Mouse (Mus musculus) G1E (cell line): ENCODE measurements around the gene Ddx21. TPM values are rescaled to one million over a fixed set of nuclear protein-coding genes. Genes with fewer than 3 reads are reported as not detected.
"Not testable (repeated sequence)": the region's sequence is repeated elsewhere in the genome, so short reads cannot be mapped to it uniquely, and the experiment has no call there.

ENCODE experiments used
- ATAC-seq: 2 replicates; pipeline ENCODE4 v1.8.0; 2016; ENCODE audit warnings: mild to moderate bottlenecking; ENCODE audit not compliant: insufficient number of reproducible peaks, poor library complexity, low FRiP score, severe bottlenecking; ENCODE audit errors: extremely low read depth
- DNase-seq: peaks from one replicate; pipeline ENCODE4 v3.0.0; 2012; ENCODE audit warnings: low spot score
- H3K27me3 ChIP-seq: 2 replicates; pipeline ENCODE4 v1.6.1; 2012; ENCODE audit warnings: mild to moderate bottlenecking, low read length, inconsistent platforms; ENCODE audit not compliant: insufficient read depth
- H3K36me3 ChIP-seq: replicated peaks from 2 replicates; pipeline ENCODE3; 2012; ENCODE audit warnings: mild to moderate bottlenecking, inconsistent platforms
- H3K4me1 ChIP-seq: 2 replicates; pipeline ENCODE4 v1.6.1; 2012; ENCODE audit warnings: low read depth, low read length, inconsistent platforms, mixed read lengths; ENCODE audit not compliant: insufficient read depth
- H3K4me3 ChIP-seq: 2 replicates; pipeline ENCODE4 v1.5.1; 2012; ENCODE audit warnings: low read depth, mild to moderate bottlenecking, inconsistent platforms, low read length, moderate library complexity, mixed read lengths
- H3K9me3 ChIP-seq: replicated peaks from 2 replicates; pipeline ENCODE4 v1.6.1; 2012; ENCODE audit warnings: inconsistent platforms
- CTCF ChIP-seq: IDR thresholded peaks from 2 replicates; pipeline ENCODE4 v1.5.1; 2012; ENCODE audit warnings: low read depth, low read length, inconsistent platforms, mixed read lengths
- GATA1 ChIP-seq: IDR thresholded peaks from 2 replicates; pipeline ENCODE4 v1.6.1; 2012; ENCODE audit warnings: borderline replicate concordance, low read length, inconsistent platforms, mixed read lengths
- GATA2 ChIP-seq: IDR thresholded peaks from 2 replicates; pipeline ENCODE4 v1.6.1; 2012; ENCODE audit warnings: low read depth, low read length, inconsistent platforms, borderline replicate concordance
- POLR2AphosphoS5 ChIP-seq: IDR thresholded peaks from 2 replicates; pipeline ENCODE4 v1.6.1; 2012; ENCODE audit warnings: low read depth, low read length, inconsistent platforms; ENCODE audit not compliant: insufficient replicate concordance
- TAL1 ChIP-seq: conservative IDR thresholded peaks from 2 replicates; pipeline ENCODE4 v1.6.1; 2012; ENCODE audit warnings: low read depth, low read length, inconsistent platforms, mixed read lengths
- polyA plus RNA-seq: library from polyadenylated mRNA; stranded (reverse); fragments of >175 nt; gene quantifications from 2 replicates; pipeline ENCODE4 v1.2.3, GENCODE M21; 2012
- total RNA-seq, 2 experiments: library from RNA; stranded (forward) in 1 of 2; stranded (reverse) in 1 of 2; fragments of 200-1000 nt in 1 of 2; fragments of >200 nt in 1 of 2; fragmentation: Nextera tagmentation in 1 of 2; gene quantifications; 2 replicates each; pipeline ENCODE4 v1.2.3; 2014 to 2017

Ddx21 gene
- total and polyA plus RNA-seq, 3 experiments: 68.0 to 81.1 (median 77.7) TPM

- DNase-seq (no peak), ATAC-seq (no peak)
- no peaks in the 10 kb centered on the region for H3K27me3 ChIP-seq
Measured at GRCm38 (mm10) chr10:62601833-62602176, 276 bp downstream of the Ddx21 start.

GRCm38 (mm10) chr10:62601053-62601791 lies 859 bp downstream of the Ddx21 start:
- no peaks in the 10 kb centered on the region for H3K9me3 ChIP-seq
- TF ChIP-seq GATA2 (no peak), POLR2AphosphoS5 (no peak), CTCF (no peak), GATA1 (no peak), TAL1 (no peak)
- DNase-seq: no peak
- H3K27me3 ChIP-seq: no peaks in the 10 kb centered on the region
- peak overlapping the region; percentile 81 for H3K4me3 ChIP-seq
- peaks cover 19% of the 10 kb centered on the region for H3K4me1 ChIP-seq
- no peak for ATAC-seq
- H3K36me3 ChIP-seq: peaks cover 24% of the 10 kb centered on the region

More at GRCm38 (mm10) chr10:62601833-62602176, 276 bp downstream of the Ddx21 start:
- H3K4me3 ChIP-seq: peak overlapping the region; percentile 81
- TF ChIP-seq POLR2AphosphoS5: no peak
- no peak for TF ChIP-seq TAL1
- TF ChIP-seq GATA2: no peak
- no peak for TF ChIP-seq CTCF
- TF ChIP-seq GATA1: no peak
- H3K4me1 ChIP-seq: peaks cover 17% of the 10 kb centered on the region
- peaks cover 22% of the 10 kb centered on the region for H3K36me3 ChIP-seq
- no peaks in the 10 kb centered on the region for H3K9me3 ChIP-seq

- DNase-seq (no peak), ATAC-seq (no peak)
- TF ChIP-seq GATA1 (no peak), POLR2AphosphoS5 (no peak)
- no peaks in the 10 kb centered on the region for H3K27me3 ChIP-seq
- peaks cover 21% of the 10 kb centered on the region for H3K4me1 ChIP-seq
- peaks cover 35% of the 10 kb centered on the region for H3K36me3 ChIP-seq
- peak overlapping the region; percentile 67 for H3K4me3 ChIP-seq
- no peaks in the 10 kb centered on the region for H3K9me3 ChIP-seq
Measured at GRCm38 (mm10) chr10:62600056-62600455, 2.0 kb downstream of the Ddx21 start.

GRCm38 (mm10) chr10:62599311-62599710 lies 2.8 kb downstream of the Ddx21 start:
- H3K27me3 ChIP-seq, ATAC-seq, H3K4me3 ChIP-seq, H3K9me3 ChIP-seq, DNase-seq: not testable (repeated sequence)
- H3K36me3 ChIP-seq: peaks cover 40% of the 10 kb centered on the region
- H3K4me1 ChIP-seq: peaks cover 22% of the 10 kb centered on the region

- ATAC-seq (no peak), DNase-seq (no peak)
- no peak overlapping the region for H3K4me3 ChIP-seq
- peaks cover 17% of the 10 kb centered on the region; the same call in 1 of the 2 replicates for H3K4me1 ChIP-seq
- no peaks in the 10 kb centered on the region for H3K9me3 ChIP-seq
- peaks cover 86% of the 10 kb centered on the region for H3K36me3 ChIP-seq
- TF ChIP-seq POLR2AphosphoS5 (no peak), TAL1 (no peak), GATA2 (no peak), CTCF (no peak), GATA1 (no peak)
- H3K27me3 ChIP-seq: no peaks in the 10 kb centered on the region
Measured at GRCm38 (mm10) chr10:62592496-62592895, 9.6 kb downstream of the Ddx21 start.

- Histone ChIP-seq H3K27me3 (no peaks in the 10 kb centered on the region), H3K9me3 (no peaks in the 10 kb centered on the region), H3K4me1 (peaks cover 14% of the 10 kb centered on the region; the same call in 1 of the 2 replicates), H3K36me3 (peaks cover 85% of the 10 kb centered on the region), H3K4me3 (no peak overlapping the region)
- DNase-seq: no peak
- ATAC-seq: peak; percentile 40; the same call in 1 of the 2 replicates
- TF ChIP-seq GATA2: no peak
- peak; percentile 40; the same call in 1 of the 2 replicates for TF ChIP-seq CTCF
- TF ChIP-seq GATA1: no peak
- TF ChIP-seq POLR2AphosphoS5: no peak
- no peak for TF ChIP-seq TAL1
Measured at GRCm38 (mm10) chr10:62590200-62590599, 11.9 kb downstream of the Ddx21 start.
